Mouse (Mus musculus): ENCODE results near the gene Zc3h12c.
A peak's percentile ranks its signal among the peaks of the same experiment; 100 is the strongest.

Zc3h12c gene

GRCm38 (mm10) chr9:52167863-52168685 is at the start of gene Zc3h12c:
Gene Zc3h12c (minus strand): TSS chr9:52168572.
- DNase-seq = peak; percentile 63

GRCm38 (mm10) chr9:52217636-52218035 is 49.3 kb upstream of the Zc3h12c start:
- no peak for DNase-seq

GRCm38 (mm10) chr9:52215291-52215690 is 46.9 kb upstream of the Zc3h12c start:
- no peak for DNase-seq

- no peak for DNase-seq
Measured at GRCm38 (mm10) chr9:52212416-52212815, 44.0 kb upstream of the Zc3h12c start.

- DNase-seq = no peak
Measured at GRCm38 (mm10) chr9:52208510-52209030, 40.2 kb upstream of the Zc3h12c start.

DNA sequence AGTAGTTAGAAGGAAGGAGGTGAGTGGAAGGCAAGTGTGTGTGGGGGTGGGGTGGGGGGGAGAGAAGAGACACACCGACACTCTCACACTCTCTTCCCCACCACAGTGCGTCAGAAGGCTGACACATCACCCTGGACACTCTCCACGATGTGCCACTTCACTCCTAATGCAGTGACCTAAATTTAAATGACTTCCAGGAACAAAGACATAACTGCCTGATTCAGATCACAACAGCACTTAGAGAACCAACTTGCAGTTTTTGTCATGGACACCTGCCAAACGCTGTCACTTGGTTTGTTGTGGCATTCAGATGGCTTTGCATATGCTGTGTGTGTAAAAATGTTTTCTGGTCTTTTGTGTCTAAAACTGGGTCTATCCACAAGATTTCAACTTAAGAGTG is 34.8 kb upstream of the Zc3h12c start:
- DNase-seq = peak; percentile 48

DNA sequence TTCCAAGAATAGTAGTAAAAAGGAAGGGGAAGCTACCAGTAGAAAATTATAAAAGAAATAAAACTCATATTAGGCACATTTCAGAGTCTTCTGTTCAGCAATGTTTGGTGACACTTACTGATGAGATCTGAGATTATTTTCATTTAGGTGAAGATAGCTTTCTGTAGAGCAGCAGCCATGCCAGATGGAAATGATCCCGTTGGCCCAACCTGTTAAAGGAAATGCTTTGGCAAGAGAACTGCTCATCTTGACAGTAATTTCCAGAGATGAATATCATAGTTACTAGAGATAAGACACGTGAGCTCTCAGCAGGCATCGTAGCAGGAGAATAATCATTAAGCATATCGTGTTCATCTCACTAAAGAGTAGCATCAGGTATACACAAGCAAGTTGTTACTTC is 31.9 kb upstream of the Zc3h12c start:
- no peak for DNase-seq

DNA sequence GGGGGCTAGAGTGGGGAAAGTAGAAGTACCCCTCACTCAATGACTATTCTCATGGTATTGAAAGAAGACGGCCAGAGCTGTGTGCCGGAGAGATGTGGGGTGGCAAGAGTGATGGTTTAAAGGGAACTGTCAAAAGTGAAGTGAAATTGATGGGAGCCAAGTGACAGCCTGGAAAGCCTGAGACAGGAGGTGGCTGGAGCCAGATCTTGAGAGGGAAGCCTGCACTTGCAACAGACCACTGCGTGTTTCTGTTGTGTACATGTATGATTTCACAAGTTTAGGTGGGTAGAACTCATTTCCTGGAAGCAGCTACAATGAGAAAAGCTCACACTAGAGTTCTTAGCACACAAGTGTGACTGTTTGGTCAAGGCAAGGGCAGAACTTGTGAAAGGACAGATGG is 27.5 kb upstream of the Zc3h12c start:
- no peak for DNase-seq

- DNase-seq = no peak
Measured at GRCm38 (mm10) chr9:52193851-52194250, 25.5 kb upstream of the Zc3h12c start.

DNA sequence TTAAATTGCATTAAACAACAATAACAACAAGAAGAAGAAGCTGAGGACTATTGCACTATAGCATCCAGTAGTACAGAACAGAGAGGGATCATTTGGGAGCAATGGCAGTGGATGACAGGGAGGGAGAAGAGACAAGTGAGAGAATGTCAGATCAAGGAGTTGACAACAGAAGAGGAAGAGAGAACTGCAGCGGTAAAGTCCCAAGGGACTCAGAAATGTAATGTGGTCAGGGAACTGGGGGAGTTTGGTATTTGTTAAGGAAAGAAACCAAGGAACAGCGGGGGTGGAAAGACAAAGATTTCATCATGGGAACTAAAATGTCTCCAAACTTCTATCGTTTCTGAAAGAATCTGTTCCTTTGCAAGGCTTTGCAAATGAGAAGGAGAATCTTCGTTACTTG is 22.5 kb upstream of the Zc3h12c start:
- no peak for DNase-seq

GRCm38 (mm10) chr9:52188106-52188505 is 19.7 kb upstream of the Zc3h12c start:
- no peak for DNase-seq

DNA sequence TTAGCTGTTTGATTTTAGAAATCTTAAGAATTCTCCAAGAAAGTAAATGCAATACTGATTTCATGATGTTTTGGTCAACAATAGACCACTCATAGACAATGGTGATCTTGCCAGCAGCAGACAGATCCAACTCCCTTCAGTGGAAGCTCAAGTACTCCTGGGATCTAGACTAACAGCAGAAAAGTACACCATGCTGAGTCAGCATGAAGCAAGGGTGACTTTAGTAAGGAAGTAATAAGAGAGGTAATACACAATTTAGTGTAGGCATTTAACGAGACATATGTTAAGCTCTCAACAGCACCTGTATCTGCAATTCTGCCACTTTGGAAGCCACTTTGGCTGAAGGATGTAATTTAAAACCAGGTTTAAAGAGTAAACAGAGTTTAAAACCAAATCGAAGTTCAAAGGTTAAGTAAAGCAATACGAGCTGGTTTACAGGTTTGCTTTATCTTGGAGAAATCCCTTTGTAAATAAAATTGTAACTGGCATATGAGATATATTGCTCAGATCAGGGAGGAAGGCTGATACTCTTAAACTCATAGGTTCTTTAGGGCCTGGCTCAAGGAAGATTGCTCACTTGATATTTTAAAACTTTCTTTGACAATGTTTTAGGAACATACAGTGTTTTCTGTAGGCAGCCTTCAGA is 18.0 kb upstream of the Zc3h12c start:
- DNase-seq = no peak

DNA sequence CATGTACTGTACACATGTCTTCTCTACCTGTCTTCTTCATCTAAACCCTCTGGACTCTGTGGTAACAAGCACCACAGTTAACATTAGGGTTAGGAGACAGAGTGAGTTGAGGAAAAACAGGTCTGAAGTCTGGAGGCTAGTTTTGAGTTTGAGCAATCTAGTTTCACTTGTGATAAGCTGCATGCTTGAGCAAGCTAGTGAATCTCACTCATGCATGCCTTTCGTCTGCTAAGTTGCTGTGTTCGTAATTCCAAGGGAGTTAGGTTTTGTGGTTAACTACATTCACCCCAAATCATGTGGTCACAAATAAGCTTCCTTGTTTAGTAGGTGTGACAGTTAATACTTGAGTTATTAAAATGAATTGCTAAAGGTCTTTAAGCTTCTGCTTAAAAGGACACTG is 13.0 kb upstream of the Zc3h12c start:
- no peak for DNase-seq

DNA sequence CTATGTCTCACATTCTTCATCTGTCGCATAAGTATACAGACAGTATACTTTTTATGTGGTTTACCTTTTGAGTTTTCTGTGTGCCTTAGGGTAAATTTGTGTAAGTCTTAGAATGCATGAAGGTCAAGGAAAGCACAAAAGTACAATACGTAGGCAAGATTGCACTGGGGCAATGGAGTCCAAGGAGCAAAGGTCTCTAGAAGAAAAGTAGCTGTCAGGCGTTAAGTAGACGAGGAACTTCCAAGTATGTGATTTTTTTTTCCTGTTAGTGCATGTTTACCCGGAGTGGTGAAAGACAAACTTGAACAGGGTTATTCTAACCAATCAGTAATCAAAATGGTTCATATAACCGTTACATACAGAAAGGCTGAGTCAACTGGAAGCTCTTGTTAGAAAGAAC is 12.5 kb upstream of the Zc3h12c start:
- no peak for DNase-seq

DNA sequence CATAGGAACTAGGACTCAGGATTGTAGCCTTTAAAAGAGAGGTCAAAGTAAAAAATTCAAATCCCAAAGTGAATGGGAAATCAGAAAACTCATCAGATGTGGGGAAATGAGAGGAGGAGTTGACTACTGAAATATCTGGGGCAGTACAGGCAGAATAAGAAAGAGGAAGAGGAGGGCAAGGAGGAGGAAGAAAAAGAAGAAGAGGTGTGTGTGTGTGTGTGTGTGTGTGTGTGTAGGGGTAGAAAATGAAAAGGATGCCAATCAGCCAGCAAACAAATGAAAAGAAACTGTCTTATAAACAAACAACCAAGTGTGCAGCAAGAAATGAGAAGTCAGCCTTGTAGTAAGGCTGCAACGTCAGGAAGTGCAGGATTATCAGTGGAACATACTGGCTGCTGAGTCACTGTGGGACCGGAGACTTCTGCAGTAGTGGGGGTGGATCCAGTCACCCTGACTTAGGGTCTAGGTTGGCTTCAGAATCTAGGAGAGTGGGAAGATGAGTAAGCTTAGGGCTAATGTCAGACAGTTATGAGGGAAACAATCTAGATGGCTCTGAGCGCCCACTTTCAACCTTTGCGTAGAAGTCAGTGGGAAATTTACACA is 7.0 kb upstream of the Zc3h12c start:
- DNase-seq = no peak

DNA sequence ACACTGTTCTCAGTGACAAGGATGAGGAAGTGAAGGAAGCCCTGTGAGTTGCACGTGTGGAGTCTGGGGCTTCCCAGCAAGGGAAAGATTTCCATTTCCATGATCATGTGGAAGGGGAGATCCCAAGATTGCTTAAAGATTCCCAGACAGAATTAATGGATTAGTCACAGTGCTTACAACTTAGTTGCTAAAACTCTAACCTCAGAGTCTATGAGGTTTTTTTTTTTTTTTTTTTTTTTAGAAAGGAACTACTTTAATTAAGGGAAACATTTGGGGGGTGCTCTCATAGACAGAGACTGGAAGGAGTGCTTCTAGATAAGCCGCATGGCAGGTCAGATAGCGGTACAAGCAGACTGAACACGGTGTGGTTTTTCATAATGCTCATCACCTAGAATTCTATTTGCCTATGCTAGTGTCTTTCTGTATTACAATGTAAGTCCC is 6.3 kb upstream of the Zc3h12c start:
- no peak for DNase-seq

DNA sequence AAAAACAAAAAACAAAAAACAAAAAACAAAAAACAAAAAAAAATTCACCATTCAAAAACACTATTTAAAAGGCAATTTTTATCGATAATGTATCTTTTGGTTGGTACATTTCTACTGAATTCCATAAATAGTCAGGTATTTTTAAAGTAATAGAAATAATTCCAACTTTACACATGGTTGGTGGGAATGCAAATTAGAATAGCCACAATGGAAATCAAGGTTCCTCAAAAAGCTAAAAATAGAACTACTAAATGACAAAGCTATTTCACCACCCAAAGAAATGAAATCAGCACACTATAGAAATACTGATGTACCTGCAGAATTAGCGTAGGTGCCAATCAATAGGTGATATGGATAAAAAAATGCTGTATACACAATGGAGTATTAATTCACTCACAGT is 5.6 kb upstream of the Zc3h12c start:
- no peak for DNase-seq

DNA sequence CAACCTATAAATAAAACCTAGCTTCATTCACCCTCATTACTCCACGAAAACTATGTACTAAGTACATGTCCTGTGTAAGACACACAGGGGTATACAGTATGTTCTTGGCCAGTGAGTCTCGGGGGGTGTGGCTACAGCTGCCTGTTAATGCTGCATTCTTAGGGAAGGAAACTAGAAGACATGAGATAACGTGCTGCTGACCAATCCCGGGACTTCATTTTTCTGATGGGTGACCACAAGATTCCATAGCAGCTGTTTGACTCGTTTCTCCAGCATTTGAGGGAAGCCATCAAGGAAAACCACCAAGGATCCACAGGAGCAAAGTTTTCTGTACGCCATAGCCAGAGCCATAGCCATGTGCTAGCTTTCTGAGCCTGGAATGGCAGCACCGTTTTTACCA is 4.2 kb upstream of the Zc3h12c start:
- no peak for DNase-seq

GRCm38 (mm10) chr9:52170671-52171070 is 2.3 kb upstream of the Zc3h12c start:
- DNase-seq = no peak

DNA sequence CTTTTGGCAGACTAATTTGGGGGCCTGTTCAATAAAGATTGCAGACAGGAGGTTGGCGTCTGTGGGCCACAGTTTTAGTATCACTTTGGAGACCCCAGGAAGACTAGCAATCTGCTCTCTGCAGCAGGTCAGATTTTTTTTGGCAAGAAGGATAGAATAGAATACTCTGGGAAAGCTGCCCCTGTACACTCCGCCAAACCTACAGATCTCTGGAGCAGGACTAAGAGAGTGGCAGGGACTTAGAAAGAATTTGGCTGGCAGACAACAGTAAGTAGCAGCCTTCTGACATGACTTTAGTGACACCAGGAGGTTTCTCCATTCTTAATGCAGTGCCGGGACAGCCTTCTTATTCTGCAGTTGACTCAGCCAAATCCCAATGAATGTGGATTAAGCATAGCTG is 1.8 kb upstream of the Zc3h12c start:
- DNase-seq = no peak

GRCm38 (mm10) chr9:52168686-52169270 is 406 bp upstream of the Zc3h12c start:
- DNase-seq = peak; percentile 73

DNA sequence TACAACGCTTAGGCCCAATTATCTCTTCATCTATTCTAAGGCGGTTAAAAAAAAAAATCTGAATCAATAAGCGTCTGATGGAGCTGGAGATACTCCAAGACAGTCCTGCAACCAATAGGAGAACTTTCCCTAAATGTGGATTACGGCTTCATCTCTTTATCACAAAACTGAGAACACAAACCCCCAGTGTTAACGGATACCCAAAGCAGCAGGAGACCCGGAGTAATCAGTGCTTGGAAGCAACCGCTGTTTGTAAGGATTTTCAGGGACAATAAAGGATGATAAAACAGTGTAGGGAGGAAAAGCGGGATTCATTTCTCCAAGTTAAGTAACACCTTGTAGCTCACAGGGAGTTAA is 888 bp downstream of the Zc3h12c start:
- DNase-seq = no peak

DNA sequence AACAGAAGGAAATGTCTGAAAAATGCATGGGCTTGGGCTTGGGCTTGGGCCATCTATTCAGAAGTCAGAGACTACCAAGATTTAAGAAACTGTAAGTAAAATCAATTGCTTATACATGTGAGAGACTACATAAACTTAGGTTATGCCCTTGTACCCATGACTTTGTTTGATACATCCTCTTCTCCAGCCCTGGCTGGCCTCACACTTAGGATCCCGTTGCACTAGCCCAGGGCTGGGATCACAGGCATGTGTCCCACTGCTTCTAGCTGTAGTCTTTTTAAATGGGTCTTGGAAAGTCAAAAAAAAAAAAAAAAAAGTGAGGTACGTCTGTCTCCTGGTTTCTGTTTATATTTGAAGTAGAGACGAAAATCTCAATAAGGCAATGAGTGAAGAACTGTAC is 1.3 kb downstream of the Zc3h12c start:
- no peak for DNase-seq

GRCm38 (mm10) chr9:52165706-52166090 is 2.7 kb downstream of the Zc3h12c start:
- DNase-seq = no peak
